Mouse (Mus musculus) CH12.LX (cell line): ENCODE measurements at regions not wholly inside any gene's neighbourhood (a gene's known extent, or its start where the extent isn't known, plus 50 kb on each side); places are given as distances from the start of the nearest gene placed in this dataset.

Source experiments
- CHD2 ChIP-seq: IDR thresholded peaks from 2 replicates; pipeline ENCODE4 v1.6.1; 2011; ENCODE audit warnings: low read length, improper control_type of control experiment
- CTCF ChIP-seq, 2 experiments: IDR thresholded peaks in 1 of 2; conservative IDR thresholded peaks in 1 of 2; 2 replicates each; pipeline ENCODE4 v1.5.1; 2011 to 2012; ENCODE audit warnings: low read depth in 2 of 2, low read length in 2 of 2, improper control_type of control experiment in 1 of 2, inconsistent platforms in 1 of 2, mild to moderate bottlenecking in 1 of 2, moderate library complexity in 1 of 2
- ETS1 ChIP-seq: conservative IDR thresholded peaks from 2 replicates; pipeline ENCODE4 v1.6.1; 2012; ENCODE audit warnings: low read depth, mild to moderate bottlenecking, inconsistent platforms, low read length, improper control_type of control experiment, moderate library complexity
- HCFC1 ChIP-seq: IDR thresholded peaks from 2 replicates; pipeline ENCODE4 v1.6.1; 2012; ENCODE audit warnings: low read depth, mild to moderate bottlenecking, inconsistent platforms, low read length, improper control_type of control experiment
- IRF4 ChIP-seq: IDR thresholded peaks from 2 replicates; pipeline ENCODE4 v1.6.1; 2014; ENCODE audit warnings: low read depth, mild to moderate bottlenecking, inconsistent platforms, low read length, improper control_type of control experiment
- JUND ChIP-seq: conservative IDR thresholded peaks from 2 replicates; pipeline ENCODE4 v1.6.1; 2011; ENCODE audit warnings: low read depth, low read length, improper control_type of control experiment
- MAX ChIP-seq: IDR thresholded peaks from 2 replicates; pipeline ENCODE4 v1.6.1; 2011; ENCODE audit warnings: low read length, improper control_type of control experiment
- MAZ ChIP-seq: IDR thresholded peaks from 2 replicates; pipeline ENCODE4 v1.6.1; 2012; ENCODE audit warnings: low read depth, mild to moderate bottlenecking, inconsistent platforms, low read length, improper control_type of control experiment, moderate library complexity
- POLR2A ChIP-seq: IDR thresholded peaks from 2 replicates; pipeline ENCODE4 v1.6.1; 2011; ENCODE audit warnings: low read depth, mild to moderate bottlenecking, improper control_type of control experiment, low read length
- RCOR1 ChIP-seq: conservative IDR thresholded peaks from 2 replicates; pipeline ENCODE4 v1.6.1; 2012; ENCODE audit warnings: low read depth, mild to moderate bottlenecking, inconsistent platforms, low read length, improper control_type of control experiment
- SIN3A ChIP-seq: IDR thresholded peaks from 2 replicates; pipeline ENCODE4 v1.6.1; 2012; ENCODE audit warnings: low read length, improper control_type of control experiment, inconsistent platforms
- TCF12 ChIP-seq: IDR thresholded peaks from 2 replicates; pipeline ENCODE4 v1.6.1; 2014; ENCODE audit warnings: low read depth, mild to moderate bottlenecking, inconsistent platforms, low read length, improper control_type of control experiment
- ZC3H11A ChIP-seq: IDR thresholded peaks from 2 replicates; pipeline ENCODE4 v1.6.1; 2012; ENCODE audit warnings: low read depth, mild to moderate bottlenecking, inconsistent platforms, low read length, improper control_type of control experiment

- TF ChIP-seq POLR2A (no peak), JUND (no peak), HCFC1 (no peak), CTCF (conservative IDR thresholded peaks at IDR 0.05 in 1 of 2, IDR thresholded peaks at IDR 0.05 in 1 of 2; ENCODE audit: low read depth in 2 of 2, low read length in 2 of 2) (no peak), ZC3H11A (no peak), TCF12 (no peak), ETS1 (no peak), CHD2 (no peak), MAX (no peak), IRF4 (no peak), RCOR1 (no peak), SIN3A (no peak), MAZ (no peak)
Measured at GRCm38 (mm10) chr12:54453343-54453742, 203.0 kb downstream of the Sptssa start.
